Mouse (Mus musculus) stomach, postnatal 0 days (tissue): ENCODE data around the gene Dnaaf2.

Experiments
- CTCF ChIP-seq: IDR thresholded peaks from 2 replicates; pipeline ENCODE4 v1.5.1; 2016; ENCODE audit warnings: antibody characterized with exemption, low read depth, mild to moderate bottlenecking, moderate library complexity
- EP300 ChIP-seq: optimal IDR thresholded peaks from 2 replicates; pipeline ENCODE3; 2016; ENCODE audit warnings: antibody characterized with exemption

DNA sequence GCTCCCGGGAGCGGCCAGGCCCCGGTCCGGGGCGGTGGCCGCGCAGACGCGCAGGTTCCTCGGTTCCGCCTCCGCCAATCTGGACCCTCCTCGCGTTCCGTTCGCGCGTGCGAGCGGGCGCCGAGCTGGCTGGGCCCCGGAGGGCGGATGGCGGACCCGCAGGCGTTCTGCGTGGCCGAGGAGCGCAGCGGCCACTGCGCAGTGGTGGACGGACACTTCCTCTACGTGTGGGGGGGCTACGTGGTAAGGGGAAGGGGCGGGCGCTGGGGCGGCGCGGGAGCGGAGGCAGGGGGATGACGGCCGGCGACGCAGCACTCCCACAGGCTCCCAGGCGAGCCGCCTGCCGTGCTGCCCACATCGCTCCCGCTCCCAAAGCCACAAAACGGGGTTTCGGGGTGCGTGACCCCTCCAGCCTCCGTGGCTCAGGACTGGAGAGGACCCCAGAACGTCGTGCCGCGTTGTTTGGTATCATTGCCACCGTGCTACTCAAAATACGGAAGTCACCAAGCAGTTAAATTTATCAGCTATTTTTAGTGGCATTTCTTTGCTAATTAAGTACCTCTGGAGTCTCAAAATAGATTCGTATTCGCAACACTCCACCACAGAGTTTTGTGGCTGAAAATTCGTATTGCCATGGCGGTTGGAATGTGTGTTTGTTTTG is 43.7 kb upstream of the Dnaaf2 start:
- TF ChIP-seq EP300: no peak
- TF ChIP-seq CTCF: no peak
